Mouse (Mus musculus) embryo, embryonic 10.5 days (tissue): Measurements from ENCODE around the gene Rnf167.

Source experiments
- DNase-seq: peaks from one replicate; pipeline ENCODE4 v3.0.0-alpha.2; 2015; ENCODE audit warnings: low spot score

Rnf167 gene

DNA sequence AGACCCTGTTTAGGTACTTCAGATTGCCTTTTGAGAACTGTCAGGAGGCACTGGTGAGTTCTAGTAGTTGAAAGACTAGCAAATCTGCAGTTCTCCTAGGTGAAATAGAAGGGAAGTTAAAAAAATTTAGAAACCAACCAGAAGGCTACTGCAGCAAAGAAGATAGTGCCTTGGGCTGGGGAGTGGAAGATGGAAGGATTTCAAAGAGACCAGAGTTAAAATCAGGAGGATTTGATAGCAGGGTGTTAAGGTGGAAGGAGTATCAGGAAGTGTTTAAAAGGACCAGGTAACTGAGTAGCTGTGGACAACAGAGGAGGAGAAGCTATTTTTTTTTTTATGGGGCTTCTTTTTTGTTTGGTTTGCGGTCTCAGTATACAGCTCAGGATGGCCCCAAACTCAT is 9.3 kb upstream of the Rnf167 start:
- DNase-seq, result no peak

DNA sequence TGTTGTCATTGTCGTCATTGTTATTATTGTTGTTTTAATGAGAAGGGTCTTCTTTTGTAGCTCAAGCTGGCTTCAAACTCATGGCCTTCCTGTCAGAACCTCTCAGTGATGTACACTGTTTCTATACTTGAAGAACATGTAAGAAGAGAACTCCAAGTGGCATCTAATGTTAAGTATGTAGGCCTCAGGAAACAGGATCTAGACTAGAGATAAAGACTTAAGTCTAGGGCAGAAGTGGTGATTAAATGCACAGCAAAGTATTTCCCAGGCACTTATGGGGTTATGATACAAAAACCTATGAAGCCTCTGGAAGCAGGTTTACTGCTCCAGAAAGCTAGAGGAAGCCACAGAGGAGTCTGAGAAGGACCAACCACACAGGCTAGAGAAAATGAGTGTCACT is 8.7 kb upstream of the Rnf167 start:
- no peak for DNase-seq

DNA sequence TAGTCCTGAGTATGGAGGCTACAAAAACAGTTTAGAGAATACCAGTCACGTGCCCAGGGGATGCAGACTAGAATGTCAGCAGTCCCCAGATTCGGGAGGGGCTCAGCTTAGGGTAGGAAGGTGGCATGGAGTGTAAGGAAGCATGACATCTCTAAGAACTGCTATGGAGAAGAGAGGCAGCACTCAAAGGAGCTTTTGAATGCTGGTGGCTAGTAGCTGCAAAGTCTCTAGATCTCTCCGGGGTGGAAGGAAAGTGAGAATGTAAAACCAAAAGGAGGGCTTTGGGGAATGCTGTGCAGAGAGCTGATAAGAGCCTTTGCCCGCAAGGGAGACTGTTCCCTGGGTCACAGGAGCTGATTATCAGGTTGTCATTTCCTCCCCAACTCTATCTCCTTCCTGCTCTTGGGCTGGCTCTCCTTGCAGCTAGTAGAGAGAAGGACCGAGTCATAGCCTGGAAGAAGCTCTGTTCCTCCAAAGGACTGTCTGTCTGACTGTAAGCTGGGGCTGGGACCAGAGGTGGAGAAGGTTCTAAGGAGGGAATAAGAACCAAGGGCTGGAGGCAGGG is 8.2 kb upstream of the Rnf167 start, which contains the start of gene Gp1ba:
Gene Gp1ba (plus strand): TSS at position 409 of the 565 bp plus-strand sequence.
- DNase-seq, result no peak

- no peak for DNase-seq
Observed at GRCm38 (mm10) chr11:70639976-70640375, 7.1 kb upstream of the Rnf167 start.

DNA sequence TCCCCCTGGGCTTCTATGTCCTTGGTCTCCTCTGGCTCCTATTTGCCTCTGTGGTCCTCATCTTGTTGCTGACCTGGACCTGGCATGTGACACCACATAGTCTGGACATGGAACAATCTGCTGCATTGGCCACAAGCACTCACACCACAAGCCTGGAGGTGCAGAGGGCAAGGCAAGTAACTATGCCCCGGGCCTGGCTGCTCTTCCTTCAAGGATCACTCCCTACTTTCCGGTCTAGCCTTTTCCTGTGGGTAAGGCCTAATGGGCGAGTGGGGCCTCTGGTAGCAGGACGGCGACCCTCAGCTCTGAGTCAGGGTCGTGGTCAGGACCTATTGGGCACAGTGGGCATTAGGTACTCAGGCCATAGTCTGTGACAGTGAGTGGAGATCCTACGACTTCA is 5.8 kb upstream of the Rnf167 start:
- DNase-seq, result no peak

GRCm38 (mm10) chr11:70643051-70643450 is 4.0 kb upstream of the Rnf167 start:
- no peak for DNase-seq

- DNase-seq, result no peak
Observed at GRCm38 (mm10) chr11:70644564-70645103, 2.4 kb upstream of the Rnf167 start.

DNA sequence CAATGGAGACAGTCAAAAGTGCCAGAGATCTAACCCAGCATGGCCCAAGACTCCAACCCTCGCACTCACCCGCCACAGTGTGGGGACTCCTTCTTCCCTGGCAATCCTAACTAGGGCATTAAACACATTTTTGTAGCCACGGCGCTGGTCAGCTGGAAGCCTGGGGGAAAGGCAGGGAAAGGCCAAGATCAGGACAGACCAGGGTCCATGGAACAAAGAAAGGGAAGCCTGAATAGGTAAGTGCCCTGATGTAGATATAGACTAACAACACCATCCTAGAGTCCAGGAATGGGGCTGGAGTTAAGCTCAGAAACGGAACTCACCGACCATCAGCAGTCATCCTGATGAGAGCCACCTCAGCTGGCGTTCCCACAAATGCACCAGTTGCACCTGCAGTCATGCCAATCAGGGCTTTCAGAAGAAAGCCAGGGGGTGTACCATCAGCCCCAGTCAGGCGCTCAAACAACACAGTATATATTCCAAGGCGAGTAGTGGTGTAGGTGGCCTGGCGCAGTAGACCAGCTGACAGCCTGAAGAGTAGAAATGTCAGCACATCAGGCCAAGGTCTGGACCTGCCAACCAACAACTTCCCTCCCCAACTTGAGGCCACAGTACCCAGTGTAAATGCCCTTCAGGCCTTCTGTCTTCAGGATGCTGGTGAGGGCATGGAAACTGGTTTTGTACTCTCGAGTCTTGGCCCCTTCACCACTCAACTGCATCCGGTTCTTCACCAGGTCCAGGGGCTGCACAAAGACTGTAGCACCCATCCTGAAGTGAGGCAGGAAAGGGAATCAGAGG is 1.4 kb upstream of the Rnf167 start:
- DNase-seq, result no peak

- DNase-seq, result peak; percentile 16
Observed at GRCm38 (mm10) chr11:70646259-70646555, 828 bp upstream of the Rnf167 start.

DNA sequence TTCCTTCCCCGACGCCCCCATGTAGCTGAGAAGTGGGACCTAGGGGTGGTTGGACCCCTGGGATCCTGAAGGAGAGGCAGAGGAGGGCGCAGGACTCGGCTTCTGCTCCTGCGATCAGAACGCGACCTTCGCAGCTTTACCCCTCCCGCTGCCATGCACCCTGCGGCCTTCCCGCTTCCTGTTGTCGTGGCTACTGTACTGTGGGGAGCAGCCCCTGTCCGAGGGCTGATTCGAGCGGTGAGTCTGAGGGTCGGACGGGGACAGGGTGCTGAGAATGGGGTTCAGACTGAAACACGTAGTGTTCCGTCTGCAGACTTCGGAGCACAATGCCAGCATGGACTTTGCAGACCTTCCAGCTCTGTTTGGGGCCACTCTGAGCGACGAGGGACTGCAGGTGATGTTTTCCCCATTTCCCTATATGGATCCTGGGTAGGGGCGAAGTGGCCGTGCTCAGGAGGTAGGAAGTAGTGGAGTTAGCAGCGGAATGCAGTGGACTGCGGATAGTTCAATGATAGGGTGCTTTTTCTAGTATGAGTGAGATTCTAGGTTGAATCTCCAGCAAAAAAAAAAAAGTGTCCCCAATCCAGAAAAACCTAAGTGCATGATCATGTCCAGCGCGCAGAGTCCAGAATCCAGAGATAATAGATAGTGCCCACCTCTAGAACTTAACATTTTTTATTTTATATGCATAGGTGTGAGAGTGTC is 833 bp downstream of the Rnf167 start:
- DNase-seq, result no peak

GRCm38 (mm10) chr11:70648512-70648911 is 1.5 kb downstream of the Rnf167 start:
- DNase-seq, result no peak

- DNase-seq, result no peak
Observed at GRCm38 (mm10) chr11:70649185-70649734, 2.2 kb downstream of the Rnf167 start.

DNA sequence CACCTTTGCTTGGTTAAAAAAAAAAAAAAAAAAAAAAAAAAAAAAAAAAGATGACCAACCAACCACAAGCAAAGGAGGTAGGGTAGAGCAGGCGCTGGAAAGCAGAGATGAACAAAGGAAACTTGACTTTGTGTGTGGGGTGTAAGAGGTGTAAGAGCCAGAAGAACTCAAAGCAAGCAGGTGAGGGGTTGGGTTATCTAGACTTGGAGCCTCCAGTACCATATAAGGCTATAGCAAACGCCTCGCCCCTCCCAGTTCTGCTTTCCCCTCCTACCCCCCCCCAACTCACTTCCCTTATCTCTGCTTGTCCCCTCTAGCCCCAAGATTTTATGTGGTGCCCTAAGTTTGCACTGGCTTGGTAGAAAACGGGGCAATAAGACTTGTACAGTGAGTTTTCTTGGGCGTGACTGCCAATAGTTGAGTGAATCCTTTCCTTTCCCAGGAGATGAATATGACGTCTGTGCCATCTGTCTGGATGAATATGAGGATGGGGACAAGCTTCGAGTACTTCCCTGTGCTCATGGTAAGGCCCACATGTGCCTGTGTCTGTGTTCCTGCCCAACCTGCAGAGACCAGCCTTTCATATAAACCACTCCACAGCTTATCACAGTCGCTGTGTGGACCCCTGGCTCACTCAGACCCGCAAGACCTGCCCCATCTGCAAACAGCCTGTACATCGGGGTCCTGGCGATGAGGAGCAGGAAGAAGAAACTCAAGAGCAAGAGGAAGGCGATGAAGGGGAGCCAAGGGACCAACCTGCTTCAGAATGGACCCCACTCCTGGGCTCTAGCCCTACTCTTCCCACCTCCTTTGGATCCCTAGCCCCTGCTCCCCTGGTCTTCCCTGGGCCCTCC is 3.5 kb downstream of the Rnf167 start:
- DNase-seq, result no peak

- DNase-seq, result no peak
Observed at GRCm38 (mm10) chr11:70651391-70651790, 4.4 kb downstream of the Rnf167 start.

DNA sequence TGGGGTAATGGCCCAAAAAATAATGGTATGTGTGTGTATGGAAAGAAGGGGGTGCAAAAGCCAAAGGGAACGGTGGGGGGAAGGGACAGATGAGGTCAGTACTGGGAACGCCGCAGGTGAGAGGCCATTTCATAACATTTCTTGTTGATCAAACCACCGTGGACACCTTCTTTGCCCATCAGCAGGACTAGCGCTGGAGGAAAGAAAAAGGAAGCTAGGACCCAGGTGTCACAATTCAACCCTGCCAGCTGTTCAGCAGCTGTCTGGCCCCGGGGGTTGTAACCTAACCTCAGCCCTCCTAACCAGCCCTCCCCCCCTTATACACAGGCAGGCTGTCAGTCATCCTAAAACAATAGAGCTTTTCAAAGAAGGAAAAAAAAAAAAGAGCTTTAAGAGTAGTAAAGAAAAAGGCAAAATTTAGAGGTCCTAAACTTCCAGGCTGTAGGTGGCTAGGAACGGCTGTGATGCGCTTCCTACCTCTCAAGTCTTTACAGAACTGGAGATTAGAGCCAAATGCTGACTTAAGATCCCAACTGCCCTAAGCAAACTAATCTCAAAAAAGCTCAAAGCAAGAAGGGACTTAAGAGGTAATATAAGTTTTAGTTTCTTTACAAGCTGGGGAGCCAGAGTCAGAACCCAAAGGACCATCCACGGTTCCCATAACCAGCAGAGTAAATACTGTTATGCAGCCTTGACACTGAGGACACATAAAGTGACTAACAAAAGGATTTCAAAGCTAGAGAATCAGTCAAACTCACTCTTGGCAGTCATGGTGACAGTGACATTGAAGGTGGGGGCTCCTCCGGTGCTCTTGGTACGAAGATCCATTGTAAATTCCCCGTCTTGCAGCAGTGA is 5.2 kb downstream of the Rnf167 start:
- peak; percentile 53 for DNase-seq

GRCm38 (mm10) chr11:70652884-70653344 is 5.9 kb downstream of the Rnf167 start:
- DNase-seq, result no peak

DNA sequence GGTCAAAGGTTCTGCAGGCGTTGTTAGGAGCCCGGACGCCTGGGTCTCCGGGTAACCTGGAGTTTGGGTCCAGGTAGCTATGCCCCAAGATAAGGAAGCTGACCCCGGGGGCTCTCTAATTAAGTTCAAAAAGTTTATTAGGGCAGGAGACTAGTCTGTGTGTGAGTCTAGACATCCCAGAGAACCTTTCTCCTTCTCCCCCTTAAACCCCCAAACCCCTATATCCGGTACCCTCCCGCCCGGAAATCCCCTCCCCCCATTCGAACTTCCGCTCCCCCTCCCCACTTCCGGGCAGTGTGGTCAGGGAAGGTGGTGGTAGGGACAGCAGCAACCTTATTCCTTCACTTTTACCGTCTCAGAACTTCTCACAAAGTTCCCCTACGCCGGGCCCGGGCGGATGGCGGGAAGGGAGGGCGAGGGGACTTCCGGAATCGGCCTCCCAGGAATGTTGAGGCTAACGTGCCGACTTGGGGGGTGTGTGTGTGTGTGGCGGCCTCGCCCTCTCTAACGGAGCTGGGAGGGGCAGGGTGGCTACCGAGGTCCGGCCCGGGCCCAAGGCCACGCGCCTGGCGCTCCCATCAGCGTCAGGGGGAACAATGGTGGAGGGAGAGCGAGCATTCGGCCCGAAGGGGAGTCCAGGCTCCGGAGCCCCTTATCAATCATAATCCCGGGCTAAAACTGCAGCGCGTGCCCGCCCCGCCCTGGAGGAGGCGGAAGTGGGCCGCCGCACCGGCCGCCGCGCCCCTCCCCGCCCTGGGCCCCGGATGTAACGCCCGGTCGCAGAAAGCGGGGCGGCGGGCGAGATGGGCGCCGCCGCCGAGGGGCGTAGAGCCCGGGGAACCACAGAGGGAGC is 6.5 kb downstream of the Rnf167 start:
- peak; percentile 86 for DNase-seq

- DNase-seq, result peak; percentile 89
Observed at GRCm38 (mm10) chr11:70654198-70654922, 7.3 kb downstream of the Rnf167 start, which contains the start of gene Pfn1. Gene Pfn1, minus strand, starts transcription at chr11:70654644.
